Mouse (Mus musculus): ENCODE data around the gene Htra2.

The Htra2 gene

GRCm38 (mm10) chr6:83003082-83003481 lies 52.0 kb downstream of the Htra2 start:
- DNase-seq = no peak

Data from spleen, adult 18-20 months (tissue).